Mouse (Mus musculus): ENCODE data around the gene Hist1h2ae. TPM values are rescaled to one million over a fixed set of nuclear protein-coding genes. Genes with fewer than 3 reads are reported as not detected.
A peak's percentile ranks its signal among the peaks of the same experiment; 100 is the strongest.
"Not testable (repeated sequence)": the region's sequence is repeated elsewhere in the genome, so short reads cannot be mapped to it uniquely, and the experiment has no call there.

The Hist1h2ae gene
- total RNA-seq, 4 experiments from 2014 or later, result 3.0 to 5.2 (median 4.7) TPM

GRCm38 (mm10) chr13:23584331-23584730, 13.3 kb upstream of the Hist1h2ae start:
- DNase-seq (ENCODE audit: low spot score in 2 of 2), result no peak

GRCm38 (mm10) chr13:23583387-23584068, 12.5 kb upstream of the Hist1h2ae start:
- no peak for DNase-seq (ENCODE audit: low spot score in 2 of 2)

GRCm38 (mm10) chr13:23582219-23583056, 11.4 kb upstream of the Hist1h2ae start:
- no peak for DNase-seq (ENCODE audit: low spot score in 2 of 2)

- DNase-seq (ENCODE audit: low spot score in 2 of 2), result peak; percentile 96 to 99
Measured at GRCm38 (mm10) chr13:23581408-23582218, 10.6 kb upstream of the Hist1h2ae start, which contains the start of gene Hist1h4d. Hist1h4d (plus strand) TSS chr13:23581598.

- DNase-seq (ENCODE audit: low spot score in 2 of 2), result no peak
Measured at GRCm38 (mm10) chr13:23577835-23578234, 6.8 kb upstream of the Hist1h2ae start.

- DNase-seq (ENCODE audit: low spot score in 2 of 2), result no peak
Measured at GRCm38 (mm10) chr13:23576906-23577639, 6.1 kb upstream of the Hist1h2ae start.

- no peak for DNase-seq (ENCODE audit: low spot score in 2 of 2)
Measured at GRCm38 (mm10) chr13:23576351-23576881, 5.4 kb upstream of the Hist1h2ae start.

- not testable (repeated sequence) for DNase-seq (ENCODE audit: low spot score in 2 of 2)
Measured at GRCm38 (mm10) chr13:23575864-23576313, 4.9 kb upstream of the Hist1h2ae start.

- DNase-seq (ENCODE audit: low spot score in 2 of 2), result peak in 1 of 2 experiments; percentile 59
Measured at GRCm38 (mm10) chr13:23575271-23575851, 4.3 kb upstream of the Hist1h2ae start, which contains the start of gene Hist1h3d. Hist1h3d (plus strand) TSS chr13:23575763.

- not testable (repeated sequence) for DNase-seq (ENCODE audit: low spot score in 2 of 2)
Measured at GRCm38 (mm10) chr13:23574546-23575170, 3.6 kb upstream of the Hist1h2ae start.

- peak; percentile 74 to 96 for DNase-seq (ENCODE audit: low spot score in 2 of 2)
Measured at GRCm38 (mm10) chr13:23573898-23574524, 3.0 kb upstream of the Hist1h2ae start, which contains the start of the genes Hist1h2bf and Hist1h2ad. Hist1h2bf (minus strand) TSS chr13:23574196. Hist1h2ad (plus strand) TSS chr13:23574381.

GRCm38 (mm10) chr13:23573034-23573897, 2.2 kb upstream of the Hist1h2ae start:
- not testable (repeated sequence) for DNase-seq (ENCODE audit: low spot score in 2 of 2)

- no peak for DNase-seq (ENCODE audit: low spot score in 2 of 2)
Measured at GRCm38 (mm10) chr13:23572218-23573033, 1.4 kb upstream of the Hist1h2ae start.

GRCm38 (mm10) chr13:23571504-23572217, 641 bp upstream of the Hist1h2ae start:
- not testable (repeated sequence) for DNase-seq (ENCODE audit: low spot score in 2 of 2)

GRCm38 (mm10) chr13:23570261-23571021, 579 bp downstream of the Hist1h2ae start:
- DNase-seq (ENCODE audit: low spot score in 2 of 2), result not testable (repeated sequence)

- DNase-seq (ENCODE audit: low spot score in 2 of 2), result no peak
Measured at GRCm38 (mm10) chr13:23564482-23564881, 6.5 kb downstream of the Hist1h2ae start.
